Mouse (Mus musculus) cerebellum, postnatal 14 days (tissue): Measurements from ENCODE around the gene Rab22a.
A peak's percentile ranks its signal among the peaks of the same experiment; 100 is the strongest.

Source experiments
- DNase-seq, 2 experiments: peaks; one replicate each; pipeline ENCODE4 v3.0.0; 2021; ENCODE audit warnings: mixed read lengths in 2 of 2

The Rab22a gene

GRCm38 (mm10) chr2:173659057-173659925 is at the start of gene Rab22a:
Gene Rab22a (plus strand): TSS chr2:173659760.
- DNase-seq, result peak; percentile 98 to 99

- no peak for DNase-seq
Measured at GRCm38 (mm10) chr2:173615378-173616081, 44.0 kb upstream of the Rab22a start.

- no peak for DNase-seq
Measured at GRCm38 (mm10) chr2:173616156-173616555, 43.4 kb upstream of the Rab22a start.

GRCm38 (mm10) chr2:173619132-173619531 is 40.4 kb upstream of the Rab22a start:
- DNase-seq, result no peak

DNA sequence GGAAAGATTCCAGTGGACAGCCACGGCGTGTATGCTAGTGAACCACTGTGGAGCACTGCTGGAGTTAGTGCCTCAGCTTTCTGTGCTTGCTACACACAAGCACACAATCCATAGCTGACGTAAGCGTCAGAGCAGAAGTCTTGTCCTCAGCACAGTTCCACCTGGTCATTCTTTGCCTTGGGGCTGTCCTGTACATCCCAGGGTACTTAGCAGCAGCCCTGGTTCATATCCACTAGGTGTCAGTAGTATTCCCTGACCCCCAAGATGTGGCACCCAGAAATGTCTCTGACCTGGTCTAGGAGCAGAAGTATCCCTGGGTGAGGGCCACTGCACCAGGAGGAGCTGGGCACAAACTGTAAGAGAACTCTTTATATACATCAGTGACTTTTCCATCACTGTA is 38.9 kb upstream of the Rab22a start:
- DNase-seq, result no peak

DNA sequence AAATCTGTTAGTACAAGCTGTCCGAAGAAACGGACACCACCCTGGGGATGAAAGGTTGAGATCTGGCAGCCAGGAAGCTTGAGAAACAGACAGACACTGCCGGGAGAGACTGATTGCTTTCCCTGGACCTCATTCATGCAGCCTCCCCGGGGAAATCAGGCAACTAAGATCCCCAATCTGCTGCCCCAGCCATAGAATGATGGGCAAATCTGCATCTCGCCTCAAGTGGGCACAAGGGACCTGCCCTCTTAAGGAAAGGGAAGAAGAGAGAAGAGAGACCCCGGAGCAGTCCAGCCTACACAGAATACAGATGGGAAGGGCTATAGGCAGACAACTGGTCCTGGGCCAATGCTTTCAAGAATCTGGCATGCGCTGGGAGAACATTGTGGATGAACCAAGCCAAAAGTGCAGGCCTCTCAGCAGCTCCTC is 37.4 kb upstream of the Rab22a start:
- DNase-seq, result peak; percentile 58 to 61

DNA sequence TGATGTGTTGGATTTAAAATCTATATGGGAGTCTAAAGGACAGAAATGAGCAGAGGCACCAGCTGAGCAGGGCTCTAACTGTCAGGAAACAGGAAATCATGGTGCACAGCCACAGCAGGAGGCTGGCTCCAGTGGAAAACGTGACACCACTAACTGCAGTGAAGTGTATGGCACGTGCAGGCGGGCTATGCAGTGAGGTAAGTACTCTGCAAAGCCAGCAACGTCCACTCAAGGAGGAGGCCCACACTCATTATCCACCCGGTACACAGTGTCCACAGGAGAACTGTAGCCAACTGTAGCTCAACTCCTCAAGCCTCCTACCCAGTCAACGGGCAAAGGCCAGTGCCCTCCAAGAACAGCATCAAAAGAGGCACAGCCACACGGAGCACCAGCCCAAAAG is 34.9 kb upstream of the Rab22a start:
- DNase-seq, result no peak

GRCm38 (mm10) chr2:173625786-173626185 is 33.8 kb upstream of the Rab22a start:
- no peak for DNase-seq

- DNase-seq, result peak; percentile 32 to 45
Measured at GRCm38 (mm10) chr2:173634106-173634505, 25.5 kb upstream of the Rab22a start.

DNA sequence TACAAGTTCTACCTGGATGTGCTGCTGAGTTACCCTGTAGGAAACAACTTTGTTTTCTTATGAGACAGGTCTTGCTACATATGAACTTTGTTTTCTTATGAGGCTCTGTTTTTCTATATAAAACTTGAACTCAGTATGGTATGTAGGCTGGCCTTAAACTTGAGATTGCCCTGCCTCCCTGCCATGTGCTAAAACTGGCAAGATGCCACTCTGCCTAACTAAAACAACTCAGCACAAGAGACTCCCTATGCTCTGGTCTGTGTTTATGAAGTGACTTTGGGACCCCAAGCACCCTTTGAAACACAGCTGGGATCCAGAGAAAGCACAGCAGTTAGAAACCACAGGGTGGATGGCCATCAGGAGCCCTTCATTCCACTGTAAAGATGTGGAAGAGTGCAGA is 18.2 kb upstream of the Rab22a start:
- no peak for DNase-seq

GRCm38 (mm10) chr2:173642262-173642999 is 17.1 kb upstream of the Rab22a start:
- no peak for DNase-seq

DNA sequence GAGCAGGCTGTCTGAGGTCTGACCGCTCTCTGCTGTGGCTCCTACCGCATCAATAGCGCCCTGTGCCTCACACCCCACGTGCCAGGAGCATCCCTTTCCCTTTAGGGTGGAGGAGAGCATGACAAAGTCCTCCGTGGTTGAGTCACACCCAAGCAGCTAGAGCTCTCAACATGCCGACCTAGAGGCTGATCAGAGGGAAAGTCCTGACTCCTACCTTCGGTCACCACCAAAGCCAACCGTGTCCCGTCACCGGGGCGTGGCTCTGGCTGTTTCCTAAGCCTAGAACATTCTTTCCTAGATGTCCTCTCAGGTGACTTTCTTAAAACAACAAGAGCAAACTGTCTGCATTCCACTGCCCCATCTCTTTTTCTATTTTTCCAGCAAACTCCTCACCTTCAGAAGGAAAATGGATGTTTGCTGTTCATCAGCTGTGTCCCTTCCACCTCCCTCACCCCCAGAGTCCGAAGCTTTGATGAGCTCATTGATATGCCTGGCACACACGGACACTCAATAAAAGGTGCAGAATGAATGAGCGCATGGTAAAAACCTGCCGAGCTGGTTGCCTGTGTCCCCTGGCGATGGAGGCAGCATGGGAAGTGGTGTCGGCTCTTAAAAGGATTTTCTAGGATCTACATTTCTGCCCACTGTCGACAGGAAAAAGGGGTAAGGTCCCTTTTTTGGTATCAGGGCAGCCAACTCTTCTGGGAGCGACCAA is 12.2 kb upstream of the Rab22a start:
- DNase-seq, result no peak

DNA sequence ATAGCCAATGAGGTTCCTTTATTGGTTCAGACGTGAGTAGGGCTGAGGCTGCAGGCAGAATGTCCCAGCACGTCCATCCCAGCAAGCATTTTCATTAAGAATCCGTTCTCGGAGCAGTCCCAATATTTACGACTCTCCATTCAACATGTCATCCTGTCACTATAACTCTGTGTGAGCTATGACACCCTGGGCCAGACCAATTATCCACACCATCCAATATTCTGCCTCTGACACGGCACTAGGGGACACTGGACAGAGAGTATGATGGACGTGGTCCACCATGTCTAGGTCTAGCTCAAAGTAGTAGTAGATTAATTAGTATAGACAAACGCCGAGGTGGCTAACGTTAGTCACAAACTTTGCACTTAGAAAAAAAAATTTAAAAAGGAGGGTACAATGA is 9.8 kb upstream of the Rab22a start:
- no peak for DNase-seq

DNA sequence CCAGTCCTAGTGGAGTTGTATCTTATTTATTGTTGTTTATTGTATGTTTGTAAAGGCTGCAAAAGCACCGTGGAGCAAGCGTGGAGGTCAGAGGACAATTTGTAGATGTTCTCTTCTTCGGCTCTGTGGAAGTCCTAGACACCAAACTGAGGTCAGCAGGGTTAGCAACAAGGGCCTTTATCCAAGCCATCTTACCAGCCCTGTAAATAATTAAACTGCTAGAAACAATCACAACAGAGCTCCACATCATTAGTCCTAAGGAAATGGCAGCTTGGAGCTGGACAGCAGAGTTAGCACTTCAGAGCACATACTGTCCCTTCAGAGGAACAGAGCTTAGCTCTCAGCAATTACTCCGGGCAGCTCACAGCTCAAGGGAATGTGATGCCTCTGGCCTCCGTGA is 6.0 kb upstream of the Rab22a start:
- DNase-seq, result no peak

- DNase-seq, result no peak
Measured at GRCm38 (mm10) chr2:173657736-173658135, 1.8 kb upstream of the Rab22a start.

DNA sequence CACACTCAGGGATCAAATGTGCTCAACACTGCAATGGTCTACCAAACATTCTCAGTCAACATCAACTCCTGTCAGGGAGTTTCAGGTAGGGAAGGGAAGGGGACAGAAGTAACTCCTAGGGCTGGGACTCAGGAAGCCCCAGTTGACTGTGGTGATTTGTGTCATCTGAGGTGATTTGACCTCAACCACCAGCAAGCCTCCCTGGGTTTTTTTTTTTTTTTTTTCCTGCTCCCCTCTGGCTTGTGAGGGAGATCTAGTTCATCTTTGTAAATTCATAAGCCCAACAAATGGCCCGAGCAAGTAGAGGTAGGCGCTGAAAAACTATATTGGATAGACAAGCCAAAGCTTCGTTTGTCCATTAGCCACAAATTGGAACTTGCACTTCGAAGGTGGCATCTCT is 1.0 kb upstream of the Rab22a start:
- DNase-seq, result no peak

GRCm38 (mm10) chr2:173659926-173660684 is 545 bp downstream of the Rab22a start:
- no peak for DNase-seq

DNA sequence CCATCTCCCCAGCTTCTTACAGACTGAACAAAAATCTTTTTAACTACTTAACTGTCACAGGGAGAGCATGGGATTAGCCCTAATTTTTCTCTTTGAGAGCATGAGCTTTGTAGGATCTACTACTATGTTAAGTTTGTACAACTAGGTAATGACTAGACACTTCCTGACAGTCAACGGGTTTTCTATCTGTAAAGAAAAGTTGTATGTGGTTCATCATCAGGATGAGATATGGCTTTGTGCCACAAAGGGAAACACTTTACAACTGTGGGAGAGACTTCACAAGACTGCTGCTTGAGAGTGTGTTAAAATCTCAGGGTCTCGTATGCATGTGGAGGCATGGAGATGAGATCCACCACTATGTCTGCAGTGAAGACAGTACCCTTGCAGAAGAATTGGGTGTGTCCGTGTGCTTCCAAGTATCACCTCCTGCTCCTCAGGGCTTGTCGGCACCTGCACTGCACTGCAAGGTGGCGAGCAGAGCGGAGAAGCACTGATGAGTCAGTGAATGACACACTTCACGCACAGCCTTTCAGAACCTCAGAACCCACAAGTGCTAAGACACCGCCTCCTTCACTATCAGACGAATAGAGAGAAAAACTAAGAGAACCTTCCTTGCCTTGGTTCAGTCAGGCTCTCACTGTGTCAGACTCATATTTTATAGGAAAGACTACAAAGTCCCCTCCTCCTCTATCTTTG is 2.8 kb downstream of the Rab22a start:
- no peak for DNase-seq

GRCm38 (mm10) chr2:173664736-173665135 is 5.2 kb downstream of the Rab22a start:
- DNase-seq, result no peak

DNA sequence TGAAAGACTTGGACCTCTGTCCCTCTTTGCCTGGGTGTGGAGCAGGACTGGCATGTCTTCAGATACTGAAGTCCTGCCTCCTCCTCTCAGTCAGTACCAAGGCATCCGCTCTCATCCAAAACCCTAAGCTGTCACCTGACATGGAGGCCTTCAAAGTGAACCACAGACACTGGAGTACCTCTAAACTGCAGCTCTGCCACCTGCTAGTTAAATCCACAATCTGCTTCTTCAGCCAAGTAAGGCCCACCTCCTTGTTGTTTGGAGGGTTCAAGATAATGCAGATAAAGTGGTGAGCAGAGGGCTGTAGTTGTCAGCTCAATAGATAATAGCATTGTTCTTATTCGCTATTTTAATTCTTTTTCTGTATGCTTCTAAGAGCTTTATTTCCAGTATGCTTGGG is 5.7 kb downstream of the Rab22a start:
- no peak for DNase-seq

- DNase-seq, result no peak
Measured at GRCm38 (mm10) chr2:173666876-173667275, 7.3 kb downstream of the Rab22a start.
